Mouse (Mus musculus) c-Kit-negative CD71-positive TER-119-positive erythroid progenitor cells, embryonic 14.5 days (primary cell): ENCODE measurements around the gene Phf1.
"Not testable (repeated sequence)": the region's sequence is repeated elsewhere in the genome, so short reads cannot be mapped to it uniquely, and the experiment has no call there.

Experiments
- DNase-seq: peaks from one replicate; pipeline ENCODE4 v3.0.0-alpha.2; 2013; ENCODE audit warnings: low read depth, low spot score

Gene Phf1

GRCm38 (mm10) chr17:26977354-26977753 lies 44.5 kb downstream of the Phf1 start:
- DNase-seq = not testable (repeated sequence)

- no peak for DNase-seq
These were observed 46.6 kb downstream of the Phf1 start for GRCm38 (mm10) chr17:26979426-26979825.

DNA sequence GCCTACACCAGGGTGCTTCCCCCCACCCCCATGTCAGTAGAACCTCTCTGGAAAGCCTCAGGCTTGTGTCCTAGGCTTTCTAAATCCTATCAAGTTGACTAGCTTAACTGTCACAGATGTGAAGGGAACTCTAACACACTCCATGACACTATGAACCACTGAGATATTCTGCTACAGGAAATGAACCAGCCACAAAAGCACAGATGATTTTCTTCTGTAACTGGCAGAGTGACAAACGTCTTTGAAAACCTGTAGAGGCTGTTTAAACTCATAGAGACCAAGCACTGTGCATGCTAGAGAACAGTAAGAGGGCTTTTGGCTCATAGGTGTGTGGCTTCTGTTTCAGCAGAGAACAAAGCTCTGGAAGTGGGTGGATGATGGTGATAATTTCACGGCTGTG lies 48.2 kb downstream of the Phf1 start:
- DNase-seq = no peak

- DNase-seq = no peak
These were observed 50.5 kb downstream of the Phf1 start for GRCm38 (mm10) chr17:26983382-26983781.

- no peak for DNase-seq
These were observed 52.8 kb downstream of the Phf1 start for GRCm38 (mm10) chr17:26985503-26986179.
